Comparison of ENCODE assay signal across 20 mouse cellular contexts in the genomic region with DNA sequence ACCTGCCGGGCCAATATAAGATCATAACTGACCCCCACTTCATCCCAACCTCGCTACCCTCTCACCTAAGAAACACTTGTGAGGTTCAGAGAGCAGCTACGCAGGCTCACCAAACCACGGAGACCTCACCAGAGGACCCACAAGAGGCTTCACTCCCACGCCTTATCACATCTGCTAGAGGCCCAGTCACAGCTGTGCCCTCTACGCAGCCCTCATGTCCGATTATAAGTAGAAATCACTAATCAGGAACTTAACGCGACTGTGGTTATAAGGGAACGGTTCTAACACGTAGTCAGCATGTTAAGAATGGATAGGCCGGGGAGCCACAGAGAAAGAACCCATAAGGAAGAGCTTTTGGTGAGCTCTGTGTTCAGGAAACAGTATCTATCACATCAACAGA. TPM values are rescaled to one million over a fixed set of nuclear protein-coding genes. Genes with fewer than 3 reads are reported as not detected.
DNase-seq lines count a peak whose midpoint lies in the region; ATAC-seq lines count a peak whose summit lies in the region.
"Had no signal": no experiment of that assay in that cellular context is flagged by ENCODE, and none has a peak within 500 bp of the region (broad histone marks: within the 10 kb centered on the region; RNA-seq: fewer than 3 reads in every experiment).

No protein-coding gene starts in this region.

- H3K4me3 ChIP-seq in liver, embryonic 15.5 days (replicated peaks), result no peak overlapping the region
- H3K4me3 ChIP-seq: embryonic facial prominence, embryonic 13.5 days; forebrain, embryonic 12.5 days; hindbrain, embryonic 12.5 days had no signal

- H3K27me3 ChIP-seq in liver, embryonic 15.5 days, result no peaks in the 10 kb centered on the region
- H3K27me3 ChIP-seq: embryonic facial prominence, embryonic 13.5 days; forebrain, embryonic 12.5 days; hindbrain, embryonic 12.5 days had no signal

- no peak overlapping the region for H3K27ac ChIP-seq in liver, embryonic 15.5 days (replicated peaks)
- H3K27ac ChIP-seq: embryonic facial prominence, embryonic 13.5 days; forebrain, embryonic 12.5 days; hindbrain, embryonic 12.5 days had no signal

- WGBS in liver, embryonic 15.5 days (ENCODE audit: insufficient replicate concordance), result 30% methylated on average over 12 of the region's 12 CpGs

- peaks cover 13% of the 10 kb centered on the region for H3K4me1 ChIP-seq in liver, embryonic 15.5 days (replicated peaks)
- H3K4me1 ChIP-seq: embryonic facial prominence, embryonic 13.5 days; forebrain, embryonic 12.5 days; hindbrain, embryonic 12.5 days had no signal

- ATAC-seq in CD4-positive, CD25-positive, alpha-beta regulatory T cell, adult 4 months, result peak; percentile 39
- ATAC-seq in common myeloid progenitor, adult 5-6 weeks (replicated peaks; ENCODE audit: low read depth, poor library complexity, severe bottlenecking), result peak; percentile 66
- ATAC-seq in liver, embryonic 15.5 days (ENCODE audit: insufficient read depth), result peak; percentile 76
- ATAC-seq: forebrain, postnatal 0 days; hindbrain, embryonic 16.5 days had no signal

- no peaks in the 10 kb centered on the region for H3K9me3 ChIP-seq in liver, embryonic 15.5 days (replicated peaks)
- H3K9me3 ChIP-seq: embryonic facial prominence, embryonic 13.5 days; forebrain, embryonic 12.5 days; hindbrain, embryonic 12.5 days had no signal

- peak overlapping the region; percentile 29; the same call in 1 of the 2 replicates for H3K4me2 ChIP-seq in liver, embryonic 15.5 days
- H3K4me2 ChIP-seq: embryonic facial prominence, embryonic 13.5 days; forebrain, embryonic 12.5 days; hindbrain, embryonic 12.5 days had no signal

- DNase-seq in CD4-positive, CD25-positive, alpha-beta regulatory T cell, adult 2 months (ENCODE audit: low read depth, low spot score), result peak; percentile 35
- DNase-seq in cerebellum, postnatal 4 days (ENCODE audit: low spot score in 2 of 2), result no peak
- no peak for DNase-seq in lung, adult 18-20 months
- DNase-seq in cerebellum, postnatal 25 days, result no peak
- no peak for DNase-seq in left cerebral cortex, adult 8-10 months (ENCODE audit: low spot score in 2 of 2)
- DNase-seq: adrenal gland, adult 8-10 months; adrenal gland, postnatal 36 days; cerebellum, adult 2 months; cerebellum, postnatal 10 days; forebrain, postnatal 0 days; gastrocnemius, postnatal 25 days; heart, postnatal 10 days; heart, postnatal 4 days had no signal

- no peaks in the 10 kb centered on the region for H3K36me3 ChIP-seq in liver, embryonic 15.5 days (replicated peaks)
- H3K36me3 ChIP-seq: embryonic facial prominence, embryonic 13.5 days; forebrain, embryonic 12.5 days; hindbrain, embryonic 12.5 days had no signal

- no peak overlapping the region for H3K9ac ChIP-seq in liver, embryonic 15.5 days
- H3K9ac ChIP-seq: embryonic facial prominence, embryonic 13.5 days; forebrain, embryonic 12.5 days; forebrain, postnatal 0 days; hindbrain, embryonic 12.5 days had no signal

RNA-seq across cellular contexts. Expression of a gene that starts 40.5 kb away (rescaled TPM):
- polyA plus RNA-seq in CD4-positive, CD25-positive, alpha-beta regulatory T cell, adult 4 months (2017; shearing (Covaris generic)), result 10 to 100 TPM; 31.3 to 31.6 TPM
- total RNA-seq in common myeloid progenitor, adult 5-6 weeks (2017), result 0.53 and 3.7 TPM in 2 replicates
- polyA plus RNA-seq in liver, embryonic 15.5 days (2015; fragmentation: Nextera tagmentation; extraction: Ambion mirVana), result 3.6 and 4.2 TPM in 2 replicates
- total RNA-seq in left cerebral cortex, adult 8-10 months (2022), result 10 to 100 TPM in 1 of 4 experiments, 1 to 10 TPM in 3; 8.2 to 11.0 (median 9.0) TPM
